Mouse (Mus musculus): Measurements from ENCODE around the gene Med25. TPM values are rescaled to one million over a fixed set of nuclear protein-coding genes. Genes with fewer than 3 reads are reported as not detected.

Med25 gene
- 62.0 TPM for total RNA-seq (2023)

GRCm38 (mm10) chr7:44892276-44892921, at the start of gene Med25:
TSS of gene Med25 (minus strand) at chr7:44892712.

GRCm38 (mm10) chr7:44929204-44930151, 37.0 kb upstream of the Med25 start, which contains the start of gene Ap2a1:
TSS of gene Ap2a1 (minus strand) at chr7:44929496.

GRCm38 (mm10) chr7:44895593-44896434, 3.3 kb upstream of the Med25 start, which contains the start of gene Fuz:
TSS of gene Fuz (plus strand) at chr7:44896079.

GRCm38 (mm10) chr7:44869697-44870528, 22.6 kb downstream of the Med25 start, which contains the start of gene Ptov1:
TSS of gene Ptov1 (minus strand) at chr7:44869788.

GRCm38 (mm10) chr7:44857042-44857552, 35.4 kb downstream of the Med25 start, which contains the start of gene Pnkp:
TSS of gene Pnkp (plus strand) at chr7:44857139.

GRCm38 (mm10) chr7:44848561-44849415, 43.7 kb downstream of the Med25 start, which contains the start of the genes Akt1s1 and Tbc1d17:
TSS of gene Akt1s1 (plus strand) at chr7:44848991.
TSS of gene Tbc1d17 (minus strand) at chr7:44849079.

Other genes with a start within 250 kb of the Med25 start
- gene Myh14, start 221.9 kb downstream of the Med25 start, total RNA-seq (2023), result not detected
- not detected for gene Izumo2, start 184.0 kb downstream of the Med25 start, total RNA-seq (2023)
- 74.9 TPM for gene Vrk3, start 144.3 kb downstream of the Med25 start, total RNA-seq (2023)
- 1.3 TPM for gene Zfp473, start 141.7 kb downstream of the Med25 start, total RNA-seq (2023)
- gene Nup62, start 76.6 kb downstream of the Med25 start, total RNA-seq (2023), result 45.1 TPM
- gene Il4i1, start 76.3 kb downstream of the Med25 start, total RNA-seq (2023), result 14.0 TPM
- 4.8 TPM for gene Atf5, start 76.1 kb downstream of the Med25 start, total RNA-seq (2023)
- gene Akt1s1, start 43.7 kb downstream of the Med25 start, total RNA-seq (2023), result 47.0 TPM
- gene Tbc1d17, start 43.6 kb downstream of the Med25 start, total RNA-seq (2023), result 80.3 TPM
- gene Pnkp, start 35.6 kb downstream of the Med25 start, total RNA-seq (2023), result 46.8 TPM
- 26.6 TPM for gene Ptov1, start 22.9 kb downstream of the Med25 start, total RNA-seq (2023)
- 23.6 TPM for gene Fuz, start 3.4 kb upstream of the Med25 start, total RNA-seq (2023)
- 88.4 TPM for gene Ap2a1, start 36.8 kb upstream of the Med25 start, total RNA-seq (2023)
- not detected for gene Tsks, start 50.5 kb upstream of the Med25 start, total RNA-seq (2023)
- gene Cpt1c, start 82.1 kb upstream of the Med25 start, total RNA-seq (2023), result not detected
- 147 TPM for gene Prmt1, start 93.9 kb upstream of the Med25 start, total RNA-seq (2023)
- 127 TPM for gene Irf3, start 104.9 kb upstream of the Med25 start, total RNA-seq (2023)
- gene Bcl2l12, start 106.0 kb upstream of the Med25 start, total RNA-seq (2023), result 20.4 TPM
- gene Scaf1, start 123.7 kb upstream of the Med25 start, total RNA-seq (2023), result 77.3 TPM
- gene Rras, start 125.2 kb upstream of the Med25 start, total RNA-seq (2023), result 11.4 TPM
- 65.4 TPM for gene Prr12, start 160.2 kb upstream of the Med25 start, total RNA-seq (2023)
- gene Nosip, start 169.7 kb upstream of the Med25 start, total RNA-seq (2023), result 59.3 TPM
- gene Prrg2, start 170.0 kb upstream of the Med25 start, total RNA-seq (2023), result 1.7 TPM
- gene Rcn3, start 199.5 kb upstream of the Med25 start, total RNA-seq (2023), result 28.4 TPM
- 49.4 TPM for gene Fcgrt, start 211.1 kb upstream of the Med25 start, total RNA-seq (2023)
- gene Rps11, start 231.7 kb upstream of the Med25 start, total RNA-seq (2023), result 3,136 TPM
- 5,943 TPM for gene Rpl13a, start 236.0 kb upstream of the Med25 start, total RNA-seq (2023)
- 1.6 TPM for gene Gm45713, start 243.5 kb upstream of the Med25 start, total RNA-seq (2023)
- gene Flt3l, start 243.7 kb upstream of the Med25 start, total RNA-seq (2023), result 167 TPM